Mouse (Mus musculus): ENCODE data around the gene Lsm14a.

The Lsm14a gene

GRCm38 (mm10) chr7:34393215-34393614 is at the start of gene Lsm14a:
Gene Lsm14a, minus strand, starts transcription at chr7:34393315.
- DNase-seq (ENCODE audit: low spot score) = no peak

DNA sequence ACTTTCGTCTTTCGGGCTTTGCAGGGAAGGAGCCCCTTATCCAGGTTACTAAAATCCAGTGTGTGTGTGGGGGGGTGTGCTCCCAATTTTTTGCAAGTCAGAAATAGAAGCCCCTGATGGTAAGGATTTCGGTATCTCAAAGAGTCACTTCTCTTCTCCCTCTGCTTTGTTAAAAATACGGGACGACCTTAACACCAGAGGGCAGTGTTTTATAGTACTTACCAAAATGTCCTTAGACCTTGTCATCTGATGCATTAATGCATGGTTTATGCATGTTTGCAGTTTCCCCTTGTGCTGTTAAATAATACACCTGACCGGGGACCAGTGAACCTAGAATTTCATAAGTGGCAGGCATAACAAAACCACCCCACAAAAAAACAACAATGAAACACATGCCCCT is 45.8 kb upstream of the Lsm14a start:
- DNase-seq (ENCODE audit: low spot score) = no peak

DNA sequence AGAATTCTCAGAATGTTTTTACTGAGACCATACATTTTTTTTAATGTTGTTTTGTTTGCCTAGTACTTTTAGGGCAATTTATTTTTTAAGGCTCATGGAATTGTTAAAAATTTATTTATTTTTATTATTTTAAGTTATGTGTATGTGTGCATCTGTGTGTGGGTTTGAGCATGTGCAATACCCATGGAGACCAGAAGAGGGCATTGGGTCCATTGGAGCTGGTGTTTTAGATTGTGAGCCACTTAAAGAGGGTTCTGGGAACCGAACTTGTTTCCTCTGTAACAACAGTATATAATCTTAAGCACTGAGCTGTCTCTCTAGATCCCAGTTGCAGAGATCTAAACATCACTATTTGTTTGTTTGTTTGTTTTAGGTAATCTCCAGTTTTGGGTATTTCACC is 40.5 kb upstream of the Lsm14a start:
- no peak for DNase-seq (ENCODE audit: low spot score)

DNA sequence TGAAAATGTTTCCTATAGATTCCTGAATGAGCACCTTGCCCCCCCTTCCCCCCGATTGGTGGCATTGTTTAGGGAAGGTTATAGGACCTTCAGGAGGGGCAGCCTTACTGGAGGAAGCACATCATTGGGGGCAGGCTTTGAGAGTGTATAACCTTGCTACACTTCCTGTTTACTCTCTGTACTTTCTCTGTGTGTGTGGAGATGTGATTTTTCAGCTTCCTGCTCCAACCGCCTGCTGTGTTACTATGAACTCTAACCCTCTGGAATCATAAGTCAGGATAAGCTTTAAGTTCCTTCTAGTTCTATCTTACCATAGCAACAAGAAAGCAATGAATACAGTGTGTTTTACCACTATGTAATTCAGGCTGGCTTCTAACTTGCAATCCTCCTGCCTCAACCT is 28.1 kb upstream of the Lsm14a start:
- no peak for DNase-seq (ENCODE audit: low spot score)

- no peak for DNase-seq (ENCODE audit: low spot score)
Observed at GRCm38 (mm10) chr7:34407492-34407891, 14.4 kb upstream of the Lsm14a start.

- DNase-seq (ENCODE audit: low spot score) = no peak
Observed at GRCm38 (mm10) chr7:34403876-34404275, 10.8 kb upstream of the Lsm14a start.

- DNase-seq (ENCODE audit: low spot score) = no peak
Observed at GRCm38 (mm10) chr7:34400070-34400469, 7.0 kb upstream of the Lsm14a start.

DNA sequence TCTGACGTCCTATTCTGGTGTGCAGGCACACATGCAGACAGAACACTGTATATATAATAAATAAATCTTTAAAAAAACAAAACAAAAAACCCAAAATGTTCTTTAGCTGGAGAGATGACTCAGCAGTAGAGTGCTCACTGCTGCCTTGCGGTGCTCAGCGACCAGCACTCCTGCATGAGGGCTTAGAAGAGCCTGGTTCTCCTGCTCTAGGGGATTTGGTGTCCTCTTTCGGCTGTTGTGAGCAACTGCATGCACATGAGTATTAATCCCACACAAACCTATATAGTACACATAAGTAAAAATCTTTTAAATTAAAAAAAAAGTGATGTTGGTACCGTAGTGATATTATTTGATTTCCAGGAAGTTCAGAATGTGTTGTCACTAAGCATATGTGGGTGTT is 5.7 kb upstream of the Lsm14a start:
- DNase-seq (ENCODE audit: low spot score) = no peak

DNA sequence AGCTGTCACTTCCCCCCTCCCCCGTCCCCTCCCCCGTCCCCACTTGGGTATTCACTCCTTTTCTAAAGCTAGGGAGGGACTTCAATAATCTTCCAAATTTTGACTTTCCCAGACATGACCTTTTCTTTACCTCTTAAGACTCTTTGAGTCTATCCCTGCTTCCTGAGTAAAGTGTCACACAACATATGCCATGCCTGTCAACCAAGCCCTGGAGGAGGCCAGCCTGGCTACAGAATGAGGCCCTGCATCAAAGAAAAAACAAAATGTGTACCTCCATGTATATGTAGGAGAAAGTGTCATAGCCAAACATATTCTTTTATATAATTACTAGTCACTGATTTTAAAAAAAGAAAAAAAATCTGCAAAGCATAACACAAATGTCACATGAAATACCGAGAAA is 3.7 kb upstream of the Lsm14a start:
- DNase-seq (ENCODE audit: low spot score) = no peak

- DNase-seq (ENCODE audit: low spot score) = no peak
Observed at GRCm38 (mm10) chr7:34395761-34396160, 2.6 kb upstream of the Lsm14a start.

- DNase-seq (ENCODE audit: low spot score) = no peak
Observed at GRCm38 (mm10) chr7:34394636-34395035, 1.5 kb upstream of the Lsm14a start.

GRCm38 (mm10) chr7:34394091-34394490 is 976 bp upstream of the Lsm14a start:
- no peak for DNase-seq (ENCODE audit: low spot score)

GRCm38 (mm10) chr7:34392335-34392734 is 780 bp downstream of the Lsm14a start:
- DNase-seq (ENCODE audit: low spot score) = no peak

DNA sequence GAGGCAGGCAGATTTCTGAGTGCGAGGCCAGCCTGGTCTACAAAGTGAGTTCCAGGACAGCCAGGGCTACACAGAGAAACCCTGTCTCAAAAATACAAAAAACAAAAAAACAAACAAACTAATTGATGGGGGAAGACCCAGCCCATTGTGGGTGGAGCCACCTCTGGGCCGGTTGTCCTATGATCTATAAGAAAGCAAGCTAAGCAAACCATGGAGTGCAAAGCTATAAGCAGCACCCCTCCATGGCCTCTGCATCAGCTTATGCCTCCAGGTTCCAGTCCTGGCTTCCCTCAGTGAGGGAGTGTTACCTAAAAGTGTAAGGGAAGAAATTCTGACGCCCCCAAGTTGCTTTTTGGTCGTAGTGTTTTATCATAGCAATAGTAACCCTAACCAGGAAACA is 1.4 kb downstream of the Lsm14a start:
- DNase-seq (ENCODE audit: low spot score) = no peak

GRCm38 (mm10) chr7:34390834-34391155 is 2.3 kb downstream of the Lsm14a start:
- no peak for DNase-seq (ENCODE audit: low spot score)

DNA sequence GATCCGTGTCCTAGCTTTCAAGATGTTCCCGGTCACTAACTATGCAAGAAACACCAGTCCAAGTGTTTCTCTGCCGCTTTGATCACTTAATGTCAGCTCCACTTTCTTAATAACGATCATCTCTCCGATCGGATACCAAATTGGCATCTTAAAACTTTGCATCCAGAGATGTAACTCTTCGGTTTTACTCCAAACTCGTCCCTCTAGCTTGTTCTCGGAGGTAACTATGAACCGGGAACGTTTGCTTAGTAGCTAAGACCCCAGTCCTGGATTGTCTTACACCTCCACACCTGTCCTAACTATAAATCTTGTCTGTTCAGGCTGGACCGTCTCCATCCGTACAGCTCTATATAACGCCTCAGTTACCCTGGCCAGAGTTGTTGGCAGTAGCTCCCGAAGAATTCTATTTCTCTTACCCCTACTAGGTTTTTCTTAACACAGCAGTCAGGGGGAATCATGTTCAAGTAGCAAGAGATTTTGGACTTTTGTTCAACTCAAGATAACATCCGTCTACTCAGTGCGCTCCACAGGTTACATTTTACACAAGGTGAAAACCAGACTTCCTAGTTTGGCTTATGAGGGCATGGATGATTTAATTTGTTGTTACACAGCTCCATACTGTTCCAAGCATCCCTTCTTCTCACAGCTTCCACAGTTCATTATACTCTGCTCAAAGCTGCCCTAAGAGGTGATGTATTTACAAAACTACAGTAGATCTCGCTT is 2.8 kb downstream of the Lsm14a start:
- DNase-seq (ENCODE audit: low spot score) = peak; percentile 44

DNA sequence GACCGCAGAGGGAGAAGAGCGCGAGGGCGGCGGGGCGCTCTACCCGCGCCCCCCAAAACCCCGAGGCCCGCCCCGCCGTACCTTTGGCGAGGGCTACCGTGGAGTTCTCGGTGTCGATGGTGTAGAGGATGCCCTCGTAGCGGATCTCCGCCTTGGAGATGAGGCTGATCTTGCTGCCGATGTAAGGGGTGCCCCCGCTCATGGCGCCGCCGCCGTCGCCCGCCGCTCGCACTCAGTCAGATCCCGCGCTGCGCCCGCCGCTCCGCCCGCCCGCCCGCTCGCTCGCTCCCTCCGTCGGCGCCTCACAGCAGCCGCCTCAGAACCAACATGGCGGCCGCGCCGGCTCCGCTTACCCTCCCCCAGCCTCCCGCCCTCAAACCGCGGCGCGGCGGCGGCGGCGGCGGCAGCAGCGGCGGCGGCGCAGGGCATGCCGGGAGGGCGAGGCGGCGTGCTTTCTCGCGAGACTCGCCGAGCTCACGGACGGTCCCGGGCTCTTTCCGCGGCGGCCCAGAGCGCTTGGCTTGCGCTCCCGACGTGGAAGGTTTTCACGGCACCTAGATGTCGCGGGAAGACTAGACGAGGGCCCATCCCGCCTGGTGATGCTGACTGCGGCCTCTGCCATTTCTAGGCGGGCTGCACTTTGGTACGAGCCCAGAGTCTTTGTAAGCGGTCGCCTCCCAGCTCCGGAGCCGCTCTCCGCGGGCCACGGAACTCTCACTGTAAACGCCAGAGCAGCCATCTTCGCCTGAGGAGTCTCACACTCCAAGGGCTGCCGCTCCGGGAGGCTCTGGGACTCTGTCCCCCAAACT is 3.6 kb downstream of the Lsm14a start:
- DNase-seq (ENCODE audit: low spot score) = peak; percentile 85

DNA sequence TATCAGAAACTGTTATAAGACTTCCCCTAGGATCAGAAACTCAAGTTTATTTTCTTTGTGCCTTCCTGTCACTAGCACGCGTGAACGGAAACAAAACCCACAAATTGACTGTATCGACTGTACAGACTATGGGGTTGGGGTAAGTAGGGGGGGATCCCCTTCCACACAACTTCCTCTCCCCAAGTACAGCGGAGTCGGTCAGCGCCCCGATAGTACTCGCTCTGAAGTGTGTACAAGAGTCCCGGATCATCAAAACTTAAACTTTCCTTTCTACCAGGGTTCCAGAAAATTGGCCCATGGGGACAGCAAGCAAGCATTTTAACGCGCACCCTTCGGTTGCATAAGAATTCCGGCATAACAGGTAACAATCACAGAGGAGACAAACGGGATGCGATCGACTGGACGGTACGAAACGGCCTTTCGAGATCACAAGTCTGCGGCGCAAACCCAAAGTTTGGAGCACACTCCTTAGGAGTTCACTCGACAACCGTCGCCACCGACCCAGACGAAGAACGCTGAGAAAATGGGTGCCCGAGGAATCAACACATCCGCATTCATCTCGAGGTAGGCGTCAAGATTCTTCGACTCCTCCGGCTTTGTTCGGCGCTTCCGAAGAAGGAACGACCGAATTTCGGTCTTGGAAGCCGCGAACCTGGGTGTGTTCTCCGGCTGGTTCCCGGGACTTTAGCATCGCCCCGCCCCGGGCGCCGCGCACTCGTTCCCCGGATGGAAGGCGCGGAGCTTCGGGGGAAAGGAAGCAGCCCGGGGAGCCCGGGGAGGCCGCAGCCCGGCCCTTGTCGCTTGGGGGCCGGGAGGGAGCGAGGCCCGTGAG is 4.5 kb downstream of the Lsm14a start:
- peak; percentile 62 for DNase-seq (ENCODE audit: low spot score)

- no peak for DNase-seq (ENCODE audit: low spot score)
Observed at GRCm38 (mm10) chr7:34387784-34388444, 5.2 kb downstream of the Lsm14a start.

GRCm38 (mm10) chr7:34382803-34383202 is 10.3 kb downstream of the Lsm14a start:
- DNase-seq (ENCODE audit: low spot score) = no peak

GRCm38 (mm10) chr7:34381733-34382132 is 11.4 kb downstream of the Lsm14a start:
- no peak for DNase-seq (ENCODE audit: low spot score)

DNA sequence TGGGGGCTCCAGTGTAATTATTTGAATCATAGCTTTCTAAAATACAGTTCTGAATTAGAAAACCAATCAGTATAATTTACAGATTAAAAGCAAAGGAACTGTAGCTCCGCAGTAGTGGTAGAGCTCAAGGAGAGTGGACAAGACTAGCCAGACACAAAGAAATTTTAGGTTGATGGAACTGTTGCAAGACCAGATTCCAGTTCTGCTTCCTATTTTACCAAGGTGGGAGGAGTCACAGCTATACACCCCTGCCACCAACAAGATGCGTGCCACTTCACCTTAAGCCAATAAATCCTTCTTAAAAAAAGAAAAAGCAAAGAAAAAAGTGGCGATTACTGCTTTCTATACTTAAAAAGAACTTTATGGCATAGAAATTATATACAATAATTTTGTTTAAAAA is 12.8 kb downstream of the Lsm14a start:
- no peak for DNase-seq (ENCODE audit: low spot score)

All from c-Kit-positive CD71-positive TER-119-positive erythroid progenitor cells, embryonic 14.5 days (primary cell).